Mouse (Mus musculus): ENCODE results near the gene Gtf2ird2.

Gtf2ird2 gene

DNA sequence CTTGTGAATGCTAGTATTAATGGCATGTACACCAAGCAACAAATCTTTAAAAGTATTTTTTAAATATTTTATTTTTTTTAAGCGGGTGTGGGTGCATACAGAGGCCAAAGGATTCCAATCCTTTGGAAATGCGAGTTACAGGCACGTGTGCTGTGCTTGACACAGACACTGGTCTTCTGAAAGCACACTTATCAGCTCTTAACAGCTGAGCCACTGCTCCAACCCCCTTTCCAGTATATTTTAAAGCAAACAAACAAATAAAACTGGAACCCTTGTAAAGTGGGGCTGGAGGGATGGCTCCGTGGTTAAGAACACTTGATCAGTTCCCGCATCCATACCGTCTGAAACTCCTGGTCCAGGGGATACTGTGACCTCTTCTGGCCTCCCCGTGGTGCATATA, 657 bp upstream of the Gtf2ird2 start:
- no peak for DNase-seq (ENCODE audit: low spot score)

DNA sequence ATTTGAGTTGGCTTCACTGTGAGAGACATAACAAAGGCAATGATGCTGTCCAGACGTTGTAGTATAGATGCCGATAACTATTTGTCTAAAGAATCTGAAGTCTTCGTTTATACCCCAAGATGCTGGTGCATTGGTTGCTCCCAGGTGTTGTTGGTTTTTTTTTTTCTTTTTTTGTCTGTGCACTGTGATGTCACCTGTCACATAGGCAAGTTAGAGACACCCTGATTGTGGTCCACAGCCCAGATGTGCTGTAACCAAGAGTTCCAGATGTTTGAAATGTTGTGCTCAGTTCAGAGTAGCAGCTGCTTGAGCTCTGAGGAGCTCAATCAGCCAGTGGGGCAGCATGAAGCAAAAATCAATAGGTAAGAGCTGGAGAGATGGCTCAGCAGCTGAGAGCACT, 2.2 kb downstream of the Gtf2ird2 start:
- no peak for DNase-seq (ENCODE audit: low spot score)

DNA sequence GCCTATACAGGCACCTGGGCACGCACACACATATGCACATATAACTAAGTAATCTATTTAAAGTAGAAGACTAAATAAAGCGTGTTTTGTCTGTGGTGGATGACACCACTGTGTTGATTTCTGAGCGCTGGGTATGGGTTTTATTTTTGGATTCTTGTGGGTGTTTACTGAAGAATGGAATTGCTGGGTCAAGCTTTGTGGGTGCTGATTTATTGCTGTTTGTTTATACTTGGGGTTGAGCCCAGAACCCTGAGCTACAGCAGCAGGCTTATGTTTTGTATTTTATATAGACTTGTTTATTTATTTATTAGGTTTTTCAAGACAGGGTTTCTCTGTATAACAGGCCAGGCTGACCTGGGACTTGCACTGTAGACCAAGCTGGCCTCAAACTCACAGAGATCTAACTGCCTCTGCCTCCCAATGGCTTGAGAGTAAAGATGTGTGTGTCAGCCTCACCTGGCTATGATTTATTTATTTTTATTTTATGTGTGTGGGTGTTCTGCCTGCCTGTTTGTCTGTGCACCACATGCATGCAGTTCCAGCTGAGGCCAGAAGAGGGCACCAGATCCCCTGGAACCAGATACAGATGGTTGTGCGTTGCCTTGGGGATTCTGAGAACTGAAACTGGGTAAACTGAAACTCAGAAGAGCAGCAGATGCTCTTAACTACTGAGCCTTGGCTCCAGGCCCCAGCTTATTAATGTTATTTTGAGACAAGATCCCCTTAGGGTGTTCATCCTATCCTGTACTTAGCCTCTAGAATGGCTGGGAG, 3.3 kb downstream of the Gtf2ird2 start:
- no peak for DNase-seq (ENCODE audit: low spot score)

DNA sequence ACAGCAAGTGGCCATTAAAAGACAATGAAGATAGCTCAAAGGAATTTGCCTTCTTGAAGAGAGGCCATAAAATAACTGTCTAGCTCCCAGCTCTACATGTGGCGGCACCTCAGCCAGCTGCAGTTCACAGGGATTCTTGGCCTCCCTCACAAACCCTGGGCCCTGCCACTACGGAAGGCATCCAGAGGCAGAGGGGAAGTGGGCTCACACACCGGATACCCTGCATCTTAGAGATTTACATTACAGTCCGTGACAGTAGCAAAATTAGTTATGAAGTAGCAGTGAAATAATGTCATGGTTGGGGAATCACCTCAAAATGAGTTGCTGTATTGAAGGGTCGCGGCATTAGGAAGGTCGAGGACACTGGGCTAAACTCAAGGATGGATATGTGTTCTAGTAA, 4.8 kb downstream of the Gtf2ird2 start:
- DNase-seq (ENCODE audit: low spot score) = no peak

DNA sequence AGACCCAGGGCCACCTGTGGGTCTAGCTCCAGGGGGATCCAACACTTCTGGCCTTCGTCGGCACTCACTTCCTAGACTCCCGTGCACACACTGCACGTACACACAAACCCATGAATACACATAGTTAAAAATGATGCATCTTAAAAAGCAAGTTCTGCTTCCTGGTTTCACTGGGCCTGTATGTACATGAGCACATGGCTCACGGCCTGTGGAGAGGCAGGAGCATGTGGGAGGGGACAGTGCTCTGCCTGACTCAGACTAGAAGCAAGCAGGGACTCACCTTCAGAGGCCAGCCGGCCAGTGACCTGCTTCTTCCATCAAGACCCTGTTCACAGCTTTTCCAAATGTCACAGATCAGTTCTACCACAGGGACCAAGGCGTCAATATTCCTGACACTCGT, 9.8 kb downstream of the Gtf2ird2 start:
- no peak for DNase-seq (ENCODE audit: low spot score)

DNA sequence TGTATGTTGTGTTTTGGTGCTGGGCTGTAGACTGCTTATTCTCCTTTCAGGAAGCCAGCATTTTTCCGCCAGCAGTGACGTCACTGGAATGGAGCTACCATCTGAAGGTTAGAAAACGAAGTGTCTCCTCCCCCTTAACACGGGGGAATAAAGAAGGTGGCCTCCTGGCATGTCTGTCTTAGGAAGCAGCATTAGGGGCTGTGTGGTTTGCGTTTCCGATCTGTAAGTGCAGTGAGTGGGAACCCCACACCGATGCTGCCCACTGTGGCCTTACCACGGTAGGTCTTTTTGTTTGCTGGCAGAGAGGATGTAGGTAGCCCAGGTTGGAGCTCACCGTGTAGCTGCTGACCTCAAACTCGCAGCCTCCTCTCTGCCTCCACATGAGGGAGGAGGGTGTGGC, 22.9 kb downstream of the Gtf2ird2 start:
- no peak for DNase-seq (ENCODE audit: low spot score)

DNA sequence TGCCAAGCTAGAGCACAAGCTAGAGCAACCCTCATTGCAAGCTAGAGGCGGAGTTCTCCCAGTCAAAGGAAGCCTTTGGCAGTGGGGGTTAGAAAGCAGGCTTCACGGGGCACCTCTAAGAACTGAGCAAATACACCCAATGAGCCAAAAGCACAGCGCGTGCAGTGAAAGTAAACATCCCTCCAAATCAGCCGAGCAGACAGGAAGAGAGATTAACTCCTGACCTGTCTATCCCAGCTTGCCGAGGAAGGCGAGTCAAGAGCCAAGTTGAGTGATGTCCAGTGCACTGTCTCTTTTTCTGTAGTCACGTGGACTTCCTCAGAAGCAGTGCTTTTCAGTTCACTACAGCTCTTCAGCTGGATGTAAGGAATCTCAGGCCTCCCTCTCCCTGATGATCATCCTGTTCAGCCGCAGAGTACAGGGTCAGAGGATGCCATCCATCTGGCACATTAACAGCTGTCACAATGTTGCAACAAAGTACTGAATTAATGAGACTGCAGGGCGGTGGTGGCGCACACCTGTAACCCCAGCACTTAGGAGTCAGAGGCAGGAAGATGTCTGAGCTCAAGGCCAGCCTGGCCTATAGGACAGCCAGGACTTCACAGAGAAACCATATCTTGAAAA, 26.2 kb downstream of the Gtf2ird2 start:
- DNase-seq (ENCODE audit: low spot score) = no peak

DNA sequence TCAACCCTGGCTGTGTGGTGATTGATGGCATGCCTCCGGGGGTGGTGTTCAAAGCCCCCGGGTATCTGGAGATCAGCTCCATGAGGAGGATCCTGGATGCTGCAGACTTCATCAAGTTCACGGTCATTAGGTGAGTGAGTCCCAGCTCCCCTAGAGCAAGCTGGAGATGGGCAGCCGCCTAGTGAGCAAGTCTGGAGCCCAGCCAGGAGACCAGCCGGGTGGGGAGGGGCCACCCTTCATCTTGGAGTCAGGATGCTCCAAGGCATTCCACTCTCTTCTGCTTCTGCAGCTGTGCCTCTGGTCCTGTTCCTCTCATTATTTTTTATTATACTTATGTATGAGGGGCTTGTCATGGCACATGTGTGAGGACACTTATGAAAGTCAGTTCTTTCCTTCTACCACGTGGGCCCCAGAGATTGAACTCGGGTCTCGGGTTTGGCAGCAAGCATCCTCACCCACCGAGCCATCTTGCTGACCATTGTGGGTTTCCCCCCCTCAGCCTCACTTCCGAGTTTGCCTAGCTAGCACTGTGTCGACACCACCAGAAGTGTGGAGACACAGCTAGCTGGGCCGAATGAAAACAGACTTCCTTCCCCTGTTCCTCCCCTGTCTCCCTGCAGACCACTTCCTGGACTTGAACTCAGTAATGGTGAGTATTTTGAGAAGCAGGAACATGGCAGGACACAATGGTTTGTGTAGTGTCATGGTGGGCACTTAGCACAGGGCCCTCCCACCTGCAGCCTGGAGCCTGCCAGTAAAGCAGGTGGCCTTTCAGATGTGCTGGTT, 30.4 kb downstream of the Gtf2ird2 start:
- no peak for DNase-seq (ENCODE audit: low spot score)

DNA sequence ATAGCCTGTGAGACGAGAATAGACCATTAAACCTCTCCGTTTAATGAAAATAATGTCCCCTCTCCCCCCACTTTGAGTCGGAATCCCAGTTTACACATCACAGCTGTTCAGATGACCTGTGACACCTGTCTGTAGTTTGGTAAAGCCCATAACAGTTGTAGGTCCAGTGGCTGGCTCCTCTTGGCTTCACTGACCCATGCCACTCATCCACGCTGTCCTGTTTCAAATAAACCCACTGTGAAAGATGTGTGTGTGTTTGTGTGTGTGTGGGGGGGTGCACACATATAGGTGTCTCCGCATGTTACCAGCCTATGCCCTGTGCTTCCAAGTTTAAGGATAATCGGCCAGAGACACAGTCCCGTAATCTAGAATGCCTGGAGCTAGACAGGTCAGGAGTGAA, 34.1 kb downstream of the Gtf2ird2 start:
- DNase-seq (ENCODE audit: low spot score) = no peak

DNA sequence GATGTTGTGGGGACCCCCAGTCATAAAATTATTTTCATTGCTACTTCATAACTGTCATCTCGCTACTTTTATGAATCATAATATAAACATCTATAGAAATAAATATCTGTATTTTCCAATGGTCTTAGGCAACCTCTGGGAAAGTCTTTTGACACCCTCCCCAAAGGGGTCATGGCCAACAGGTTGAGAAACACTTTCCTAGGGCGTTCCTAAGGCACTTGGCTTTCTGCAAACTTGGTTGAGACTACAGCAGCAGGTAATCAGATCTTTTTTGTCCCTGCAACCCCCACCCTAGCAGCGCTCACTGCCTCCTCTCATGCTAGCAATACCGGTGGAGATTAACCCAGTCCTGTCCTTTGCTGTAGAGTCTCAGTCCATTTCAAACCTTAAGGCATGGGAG, 37.5 kb downstream of the Gtf2ird2 start:
- DNase-seq (ENCODE audit: low spot score) = no peak

DNA sequence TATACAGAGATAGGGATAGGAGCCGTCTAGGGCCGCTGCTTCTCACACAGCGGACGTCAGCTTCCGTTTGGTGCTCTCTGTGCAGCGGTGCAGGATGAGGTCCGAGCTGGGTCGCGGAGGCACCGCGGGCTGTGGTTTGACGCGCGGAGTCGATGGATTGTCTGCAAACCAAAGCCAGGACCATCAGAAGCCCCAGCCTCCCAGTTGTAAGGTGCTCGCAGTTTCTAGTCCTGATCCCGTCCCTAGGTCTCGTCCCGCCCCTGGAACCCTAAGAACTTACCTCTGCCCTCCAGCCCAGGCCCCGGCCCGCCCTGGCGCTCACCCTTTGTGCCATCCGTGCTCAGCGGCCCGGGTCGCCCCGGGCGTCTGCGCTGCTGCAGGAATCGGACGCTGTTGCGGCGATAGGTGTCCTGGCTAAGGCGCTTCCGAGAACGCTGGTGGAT, 37.9 kb downstream of the Gtf2ird2 start:
- DNase-seq (ENCODE audit: low spot score) = no peak

DNA sequence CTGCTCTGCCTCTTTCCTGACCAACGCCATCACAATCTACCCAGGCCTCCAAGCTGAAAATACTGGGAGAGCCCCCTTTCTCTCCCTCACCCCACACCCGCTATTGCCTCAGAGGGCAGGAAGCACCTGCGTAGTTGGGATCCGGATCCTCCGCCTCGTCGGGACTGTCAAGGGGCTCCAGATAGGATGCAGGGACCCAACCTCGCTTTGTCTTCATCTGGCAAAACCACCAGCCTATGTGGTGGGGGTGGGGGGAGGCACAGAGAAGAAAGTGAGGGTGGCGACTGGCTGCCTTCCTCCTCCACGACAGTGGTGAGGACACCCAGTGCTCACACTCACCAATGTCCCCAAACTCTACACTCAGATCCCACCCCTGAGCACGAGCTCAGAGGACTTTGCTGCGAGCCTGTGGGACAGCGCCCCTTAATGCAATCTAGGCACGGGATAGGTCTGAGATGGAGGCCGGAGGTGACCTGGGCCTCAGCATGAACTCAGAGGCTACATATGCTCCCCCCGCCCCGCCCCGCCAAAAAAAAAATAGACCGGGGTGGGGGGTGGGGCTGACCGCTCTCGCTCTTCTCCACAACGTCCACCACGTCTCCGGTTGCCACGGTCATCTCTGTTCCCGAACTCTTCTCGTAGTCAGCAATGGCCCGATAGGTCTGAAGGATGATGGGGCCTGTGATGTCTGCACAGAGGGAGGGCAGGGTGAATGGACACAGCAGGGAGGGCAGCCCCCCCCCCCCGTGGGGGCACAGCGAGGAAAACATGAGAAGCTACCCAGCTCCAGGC, 41.5 kb downstream of the Gtf2ird2 start:
- no peak for DNase-seq (ENCODE audit: low spot score)

DNA sequence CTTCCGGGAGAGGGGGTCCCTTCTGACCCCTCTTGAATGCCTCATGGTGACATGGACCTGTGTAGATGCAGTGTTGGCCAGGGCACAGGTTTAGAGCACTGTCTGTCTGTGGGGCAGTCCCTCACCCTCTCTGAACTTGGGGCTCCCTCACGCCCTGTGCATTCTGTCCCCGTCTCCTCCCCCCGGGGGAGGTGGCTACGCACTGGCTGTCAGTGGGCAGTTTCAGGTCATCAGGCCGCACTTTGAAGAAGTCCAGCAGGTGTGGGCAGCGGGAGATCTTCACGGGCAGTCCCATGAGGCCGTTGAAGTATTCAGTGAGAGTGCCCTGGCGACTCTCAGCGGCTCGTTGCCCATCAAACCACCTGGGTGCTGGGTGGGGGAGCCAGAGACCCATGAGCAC, 43.1 kb downstream of the Gtf2ird2 start:
- no peak for DNase-seq (ENCODE audit: low spot score)

DNA sequence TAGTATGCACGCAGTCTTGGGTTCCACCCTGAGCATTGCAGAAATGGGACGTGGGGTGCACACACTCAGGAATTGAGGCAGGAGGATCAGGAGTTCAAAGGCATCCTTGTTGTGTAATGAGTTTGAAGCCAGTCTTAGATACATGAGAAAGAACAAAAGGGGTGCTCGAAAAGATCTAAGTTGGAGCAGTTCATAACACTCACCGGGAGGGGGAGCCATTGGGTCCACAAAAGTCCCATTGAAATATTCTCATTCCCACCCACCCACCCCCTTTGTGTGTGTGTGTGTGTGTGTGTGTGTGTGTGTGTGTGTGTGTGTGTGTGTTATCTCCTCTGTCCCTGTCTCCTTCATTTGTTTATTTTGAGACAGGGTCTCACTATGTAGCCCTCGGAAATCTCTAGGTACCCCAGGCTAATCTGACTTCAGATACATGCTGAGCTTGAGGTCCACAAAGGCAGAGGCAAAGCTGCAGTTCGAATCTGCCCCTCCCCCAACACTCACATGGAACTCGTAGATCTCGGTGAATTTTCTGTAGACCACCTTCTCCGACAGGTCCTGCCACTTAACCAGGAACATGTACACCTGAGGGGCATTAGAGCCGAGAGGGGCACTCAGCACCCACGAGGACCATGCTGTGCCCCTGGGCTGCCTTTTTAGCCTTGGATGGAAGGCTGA, 43.9 kb downstream of the Gtf2ird2 start:
- no peak for DNase-seq (ENCODE audit: low spot score)

DNA sequence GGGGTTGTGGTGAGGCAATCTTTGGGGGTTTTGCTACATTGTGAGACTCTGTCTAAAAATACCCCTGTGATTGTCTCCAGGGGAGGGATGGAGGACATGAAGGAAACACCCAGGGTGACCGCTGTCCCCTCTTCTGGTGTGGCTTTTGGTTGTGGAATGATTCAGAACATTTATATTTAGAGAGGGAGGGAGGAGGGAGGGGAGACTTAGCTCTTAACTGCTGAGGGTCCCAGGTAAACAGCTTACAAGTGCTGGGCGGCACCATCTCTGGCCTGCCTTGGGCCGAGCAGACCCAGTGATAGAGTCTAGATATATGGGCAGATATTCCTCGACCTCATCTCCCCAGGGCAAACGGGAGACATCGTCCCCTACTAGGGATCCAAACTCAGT, 44.4 kb downstream of the Gtf2ird2 start:
- DNase-seq (ENCODE audit: low spot score) = no peak

DNA sequence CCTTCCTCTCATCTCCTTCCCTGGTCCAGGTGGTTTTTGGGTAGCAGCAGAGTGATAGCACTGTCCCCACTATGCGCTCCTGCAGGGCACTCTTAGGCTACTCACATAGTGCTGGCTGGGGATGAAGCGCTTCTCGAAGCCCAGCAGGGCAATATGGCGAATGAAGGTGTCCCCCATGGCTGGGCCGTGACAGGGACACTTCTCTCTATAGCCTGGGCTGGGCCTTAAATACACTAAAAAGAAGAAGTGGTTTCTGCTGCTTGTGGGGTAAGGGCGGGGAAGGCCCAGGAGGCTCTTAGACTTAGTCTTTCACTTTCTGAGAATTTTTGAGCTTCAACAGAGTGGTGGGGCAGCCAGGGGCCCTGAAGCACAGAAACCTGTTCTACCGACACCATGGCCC, 45.6 kb downstream of the Gtf2ird2 start, which contains the start of gene Ncf1:
Gene Ncf1, minus strand, starts transcription at position 235 of the 400 bp plus-strand sequence.
- no peak for DNase-seq (ENCODE audit: low spot score)

DNA sequence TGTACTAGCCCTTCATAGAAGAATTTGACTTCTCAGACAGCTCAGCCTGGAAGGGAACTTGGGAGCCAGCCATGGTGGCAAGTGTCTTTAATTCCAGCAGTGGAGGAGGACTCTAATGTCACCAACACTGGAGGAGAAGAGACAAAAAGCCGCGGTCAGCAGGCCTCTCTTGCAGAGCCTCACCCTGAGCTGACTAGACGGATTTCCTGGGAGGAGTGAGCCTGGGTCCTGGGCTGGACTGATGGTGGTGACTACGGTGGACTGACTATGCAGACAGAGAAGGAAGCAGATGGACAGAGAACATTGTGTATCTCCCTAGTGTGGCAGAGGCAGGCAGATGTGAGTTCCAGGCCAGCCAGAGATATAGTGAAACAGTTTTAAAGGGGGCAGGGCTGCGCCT, 47.6 kb downstream of the Gtf2ird2 start:
- DNase-seq (ENCODE audit: low spot score) = no peak

DNA sequence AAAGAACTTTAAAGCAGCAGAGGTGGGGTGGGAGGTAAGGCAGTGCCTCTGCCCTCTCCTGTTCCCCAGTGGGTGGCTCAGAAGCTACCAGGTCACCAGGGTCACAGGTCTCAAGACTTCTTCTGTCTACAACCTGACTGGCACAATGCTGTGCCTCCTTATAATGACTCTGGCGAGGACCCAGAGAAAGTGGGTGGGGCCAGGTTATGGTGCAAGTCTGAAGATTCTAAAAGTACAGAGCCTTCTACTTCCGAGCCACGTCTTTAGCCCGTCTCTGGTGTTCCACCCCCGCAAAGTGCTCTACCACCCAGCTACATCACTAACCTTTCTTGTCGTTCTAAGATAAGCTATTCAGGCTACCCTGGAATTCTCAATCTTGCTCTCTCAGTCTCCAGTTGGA, 48.3 kb downstream of the Gtf2ird2 start:
- no peak for DNase-seq (ENCODE audit: low spot score)

DNA sequence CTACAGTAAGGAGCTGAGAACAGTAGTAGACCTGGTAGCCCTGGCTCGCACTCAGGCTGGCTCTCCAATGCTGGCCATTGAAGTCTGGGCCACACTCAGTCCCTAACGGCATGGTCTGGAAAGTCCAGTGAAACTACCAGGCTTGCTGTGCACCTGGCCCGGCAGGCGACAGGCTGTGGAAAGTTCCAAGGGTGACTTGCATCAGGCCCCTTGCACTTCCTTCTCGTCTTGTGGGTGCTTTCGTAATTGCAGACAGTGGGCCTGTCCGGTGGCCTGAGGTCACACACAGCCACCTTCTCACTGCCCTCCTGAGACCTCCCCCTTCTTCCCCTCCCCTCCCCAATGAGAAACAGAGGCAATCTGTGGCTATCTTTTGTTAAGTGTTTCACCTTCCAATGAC, 48.7 kb downstream of the Gtf2ird2 start:
- no peak for DNase-seq (ENCODE audit: low spot score)

DNA sequence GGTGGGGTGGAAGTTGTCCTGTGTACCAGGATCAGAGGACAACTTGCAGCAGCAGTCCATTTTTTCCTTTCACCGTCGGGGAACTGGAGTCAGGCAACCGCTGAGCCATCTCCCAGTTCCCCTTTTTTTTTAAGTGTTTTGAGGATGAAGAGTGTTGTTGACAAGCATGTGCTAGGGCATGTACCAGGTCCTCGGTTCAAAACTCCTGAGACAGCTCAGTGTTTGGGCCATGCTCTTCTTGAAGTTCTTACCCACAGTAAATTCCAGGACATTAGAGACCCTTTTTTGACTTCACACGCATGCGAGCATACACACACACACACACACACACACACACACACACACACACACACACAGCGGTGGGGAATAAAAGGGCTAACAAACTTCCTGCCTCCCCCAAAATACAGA, 49.4 kb downstream of the Gtf2ird2 start:
- DNase-seq (ENCODE audit: low spot score) = no peak

DNA sequence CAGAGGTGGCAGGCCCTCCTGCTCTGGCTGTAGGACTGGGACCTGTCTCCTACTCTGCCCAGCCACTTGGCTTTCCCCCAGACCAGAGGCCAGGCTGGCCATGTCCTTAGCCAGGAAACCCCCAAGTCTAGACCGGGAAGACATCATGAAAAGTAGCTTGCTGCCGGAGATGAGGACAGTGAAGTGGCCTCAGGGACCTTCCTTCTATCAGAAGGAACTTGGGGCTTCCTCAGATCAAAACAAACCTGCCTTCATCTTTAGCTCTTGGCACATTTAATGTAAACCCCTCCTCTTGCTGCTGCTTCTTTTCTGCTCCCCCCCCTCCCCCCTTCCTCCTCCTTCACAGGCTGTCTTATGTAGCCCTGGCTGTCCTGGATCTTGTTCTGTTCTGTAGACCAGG, 50.4 kb downstream of the Gtf2ird2 start:
- no peak for DNase-seq (ENCODE audit: low spot score)

DNA sequence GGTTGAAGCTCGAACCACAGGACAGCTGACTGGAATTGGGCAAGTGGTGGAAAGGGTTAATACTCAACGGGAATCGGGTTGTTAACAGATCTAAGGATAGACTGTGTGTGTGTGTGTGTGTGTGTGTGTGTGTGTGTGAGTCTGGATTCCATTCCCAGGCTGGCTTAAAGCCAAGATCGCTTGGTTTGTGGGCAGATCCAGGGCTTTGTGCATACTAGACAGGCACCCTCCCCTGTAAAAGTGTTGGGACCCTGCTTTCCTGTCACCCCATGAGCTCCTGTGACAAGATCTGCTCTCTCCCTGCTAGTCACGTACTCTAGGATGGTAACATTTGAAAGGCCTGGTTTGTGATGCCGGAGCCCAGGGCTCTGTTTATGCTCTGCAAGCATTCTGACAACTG, 51.3 kb downstream of the Gtf2ird2 start:
- no peak for DNase-seq (ENCODE audit: low spot score)

Data from ovary, postnatal 10 days (tissue).